Mouse (Mus musculus) MEL-GATA-1-ER (cell line): Measurements from ENCODE around the gene Ap3b2.

ENCODE experiments used
- DNase-seq: peaks from one replicate; pipeline ENCODE4 v3.0.0-alpha.2; 2012; ENCODE audit warnings: low read depth; ENCODE audit errors: extremely low read depth

The Ap3b2 gene

GRCm38 (mm10) chr7:81476833-81477232 lies 16.9 kb downstream of the Ap3b2 start:
- no peak for DNase-seq

GRCm38 (mm10) chr7:81475221-81475620 lies 18.5 kb downstream of the Ap3b2 start:
- no peak for DNase-seq

- no peak for DNase-seq
Measured at GRCm38 (mm10) chr7:81464906-81465450, 28.7 kb downstream of the Ap3b2 start.

- peak; percentile 2 for DNase-seq
Measured at GRCm38 (mm10) chr7:81464116-81464515, 29.6 kb downstream of the Ap3b2 start.

- DNase-seq = no peak
Measured at GRCm38 (mm10) chr7:81462815-81463214, 30.9 kb downstream of the Ap3b2 start.

GRCm38 (mm10) chr7:81455155-81455651 lies 38.5 kb downstream of the Ap3b2 start, which contains the start of gene Cpeb1:
Gene Cpeb1, minus strand, starts transcription at chr7:81455465.
- no peak for DNase-seq

GRCm38 (mm10) chr7:81454331-81455039 lies 39.2 kb downstream of the Ap3b2 start:
- DNase-seq = no peak

- no peak for DNase-seq
Measured at GRCm38 (mm10) chr7:81453443-81454274, 40.1 kb downstream of the Ap3b2 start.

GRCm38 (mm10) chr7:81452971-81453441 lies 40.7 kb downstream of the Ap3b2 start:
- no peak for DNase-seq
